Mouse (Mus musculus) stomach, postnatal 0 days (tissue): ENCODE data around the gene Mcts2.

Experiments
- CTCF ChIP-seq: IDR thresholded peaks from 2 replicates; pipeline ENCODE4 v1.5.1; 2016; ENCODE audit warnings: antibody characterized with exemption, low read depth, mild to moderate bottlenecking, moderate library complexity
- EP300 ChIP-seq: optimal IDR thresholded peaks from 2 replicates; pipeline ENCODE3; 2016; ENCODE audit warnings: antibody characterized with exemption

- TF ChIP-seq EP300 (no peak), CTCF (no peak)
Measured at GRCm38 (mm10) chr2:152709066-152709465, 22.2 kb downstream of the Mcts2 start.
